Comparison of ENCODE assay signal across 8 mouse cellular contexts in genomic region chr8:71376423-71377030, GRCm38 (mm10). TPM values are rescaled to one million over a fixed set of nuclear protein-coding genes. Genes with fewer than 3 reads are reported as not detected.
DNase-seq lines count a peak whose midpoint lies in the region; ATAC-seq and TF ChIP-seq lines count a peak whose summit lies in the region.

No protein-coding gene starts in this region.

- peaks cover 18% of the 10 kb centered on the region for H3K4me1 ChIP-seq in lung, embryonic 14.5 days (ENCODE audit: insufficient read depth)
- H3K4me1 ChIP-seq in forebrain, embryonic 13.5 days: peaks cover 51% of the 10 kb centered on the region

- no peak for TF ChIP-seq CTCF in lung, embryonic 14.5 days (IDR thresholded peaks at IDR 0.05; ENCODE audit: low read depth)

- ATAC-seq in lung, embryonic 14.5 days (ENCODE audit: insufficient read depth): no peak
- no peak for ATAC-seq in forebrain, embryonic 13.5 days

- H3K4me2 ChIP-seq in lung, embryonic 14.5 days: peak overlapping the region; percentile 57
- peak overlapping the region; percentile 67 for H3K4me2 ChIP-seq in forebrain, embryonic 13.5 days

- WGBS in lung, embryonic 14.5 days: 47% methylated on average over 8 of the region's 8 CpGs
- WGBS in forebrain, embryonic 13.5 days: 31% methylated on average over 8 of the region's 8 CpGs

- peaks cover 53% of the 10 kb centered on the region for H3K36me3 ChIP-seq in lung, embryonic 14.5 days (ENCODE audit: insufficient read depth)
- peaks cover 26% of the 10 kb centered on the region for H3K36me3 ChIP-seq in forebrain, embryonic 13.5 days (ENCODE audit: poor library complexity, severe bottlenecking)

- H3K9ac ChIP-seq in lung, embryonic 14.5 days: no peak overlapping the region; the same call in 1 of the 2 replicates
- H3K9ac ChIP-seq in forebrain, embryonic 13.5 days: peak overlapping the region; percentile 62

- H3K27me3 ChIP-seq in lung, embryonic 14.5 days (ENCODE audit: insufficient read depth, low read length): no peaks in the 10 kb centered on the region
- H3K27me3 ChIP-seq in forebrain, embryonic 13.5 days: peaks cover 20% of the 10 kb centered on the region

- no peak overlapping the region for H3K27ac ChIP-seq in lung, embryonic 14.5 days (ENCODE audit: low read depth)
- no peak overlapping the region for H3K27ac ChIP-seq in forebrain, embryonic 13.5 days

- H3K9me3 ChIP-seq in lung, embryonic 14.5 days (ENCODE audit: low read depth, low read length): no peaks in the 10 kb centered on the region
- no peaks in the 10 kb centered on the region for H3K9me3 ChIP-seq in forebrain, embryonic 13.5 days (replicated peaks)

- H3K4me3 ChIP-seq in lung, embryonic 14.5 days (ENCODE audit: low read depth, low read length): peak overlapping the region; percentile 16; the same call in 1 of the 2 replicates
- H3K4me3 ChIP-seq in forebrain, embryonic 13.5 days: peak overlapping the region; percentile 37

- no peak for DNase-seq in lung, embryonic 14.5 days
- no peak for DNase-seq in lung, postnatal 25 days (ENCODE audit: low spot score)
- DNase-seq in kidney, postnatal 25 days: peak; percentile 60 to 76
- peak; percentile 37 for DNase-seq in retina, embryonic 14.5 days (ENCODE audit: low spot score)
- DNase-seq in adrenal gland, adult 18-20 months (ENCODE audit: low spot score in 2 of 2): no peak
- DNase-seq in spleen, postnatal 36 days (ENCODE audit: low spot score in 2 of 2): no peak
- DNase-seq in lung, postnatal 14 days: no peak

RNA-seq across cellular contexts. Expression of gene Nr2f6, which starts 5.2 kb away (rescaled TPM):
- 94.7 and 102 TPM in 2 replicates for polyA plus RNA-seq in lung, embryonic 14.5 days (2014; fragmentation: Nextera tagmentation; extraction: Ambion mirVana)
- polyA plus RNA-seq in forebrain, embryonic 13.5 days (2015; fragmentation: Nextera tagmentation; extraction: Ambion mirVana): 11.6 and 12.9 TPM in 2 replicates
- total RNA-seq in adrenal gland, adult 18-20 months (2021): 10 to 100 TPM; 63.9 to 76.0 TPM

RNA-seq across cellular contexts. Expression of gene Ocel1, which starts 5.4 kb away (rescaled TPM):
- 4.0 and 5.0 TPM in 2 replicates for polyA plus RNA-seq in lung, embryonic 14.5 days (2014; fragmentation: Nextera tagmentation; extraction: Ambion mirVana)
- polyA plus RNA-seq in forebrain, embryonic 13.5 days (2015; fragmentation: Nextera tagmentation; extraction: Ambion mirVana): 3.6 and 4.5 TPM in 2 replicates
- 10 to 100 TPM; 14.4 to 18.6 TPM for total RNA-seq in adrenal gland, adult 18-20 months (2021)

RNA-seq across cellular contexts. Expression of gene Use1, which starts 9.9 kb away (rescaled TPM):
- polyA plus RNA-seq in lung, embryonic 14.5 days (2014; fragmentation: Nextera tagmentation; extraction: Ambion mirVana): 83.2 and 85.6 TPM in 2 replicates
- 95.8 and 99.4 TPM in 2 replicates for polyA plus RNA-seq in forebrain, embryonic 13.5 days (2015; fragmentation: Nextera tagmentation; extraction: Ambion mirVana)
- 100 to 1,000 TPM; 203 to 204 TPM for total RNA-seq in adrenal gland, adult 18-20 months (2021)

RNA-seq across cellular contexts. Expression of gene Ushbp1, which starts 19.1 kb away (rescaled TPM):
- 20.5 and 20.6 TPM in 2 replicates for polyA plus RNA-seq in lung, embryonic 14.5 days (2014; fragmentation: Nextera tagmentation; extraction: Ambion mirVana)
- 3.7 and 4.2 TPM in 2 replicates for polyA plus RNA-seq in forebrain, embryonic 13.5 days (2015; fragmentation: Nextera tagmentation; extraction: Ambion mirVana)
- 10 to 100 TPM; 14.0 to 16.5 TPM for total RNA-seq in adrenal gland, adult 18-20 months (2021)

RNA-seq across cellular contexts. Expression of gene Babam1, which starts 20.1 kb away (rescaled TPM):
- 108 and 114 TPM in 2 replicates for polyA plus RNA-seq in lung, embryonic 14.5 days (2014; fragmentation: Nextera tagmentation; extraction: Ambion mirVana)
- 99.2 and 101 TPM in 2 replicates for polyA plus RNA-seq in forebrain, embryonic 13.5 days (2015; fragmentation: Nextera tagmentation; extraction: Ambion mirVana)
- 100 to 1,000 TPM in 1 of 2 experiments, 10 to 100 TPM in 1; 97.9 to 107 TPM for total RNA-seq in adrenal gland, adult 18-20 months (2021)

Comparison
In these comparisons a context has a peak if more than half of its experiments do, and no peak if none do; other contexts are left out.
1. DNase-seq: peak in kidney, postnatal 25 days (2 of 2) and retina, embryonic 14.5 days (single experiment); none in lung, embryonic 14.5 days (single experiment), lung, postnatal 25 days (single experiment), adrenal gland, adult 18-20 months (0 of 2), spleen, postnatal 36 days (0 of 2) and lung, postnatal 14 days (single experiment).